Mouse (Mus musculus) neural tube, embryonic 11.5 days (tissue): ENCODE data around the gene Cpne5. TPM values are rescaled to one million over a fixed set of nuclear protein-coding genes. Genes with fewer than 3 reads are reported as not detected.
"Not testable (repeated sequence)": the region's sequence is repeated elsewhere in the genome, so short reads cannot be mapped to it uniquely, and the experiment has no call there.

Experiments
- ATAC-seq: fragments of 200-750 bp; cut with Nextera tagmentation; 2 replicates; pipeline ENCODE4 v1.8.0; 2017; ENCODE audit warnings: moderate number of reproducible peaks, mild to moderate bottlenecking, moderate TSS enrichment, moderate library complexity; ENCODE audit not compliant: insufficient read depth, low FRiP score, low TSS enrichment
- DNase-seq: peaks from one replicate; pipeline ENCODE4 v3.0.0-alpha.2; 2015; ENCODE audit warnings: low spot score
- H3K27ac ChIP-seq: fragments of 300-500 bp; sonication (generic); 2 replicates; pipeline ENCODE4 v1.5.1; 2014; ENCODE audit warnings: low read depth, mild to moderate bottlenecking, low read length
- H3K27me3 ChIP-seq: fragments of 300-500 bp; sonication (generic); 2 replicates; pipeline ENCODE4 v1.6.1; 2014; ENCODE audit warnings: mild to moderate bottlenecking, low read length, mixed read lengths; ENCODE audit not compliant: control insufficient read depth, insufficient read depth
- H3K36me3 ChIP-seq: fragments of 300-500 bp; sonication (generic); 2 replicates; pipeline ENCODE4 v1.6.1; 2014; ENCODE audit warnings: mild to moderate bottlenecking, low read length, moderate library complexity, mixed read lengths; ENCODE audit not compliant: control insufficient read depth, insufficient read depth
- H3K4me1 ChIP-seq: fragments of 300-500 bp; sonication (generic); 2 replicates; pipeline ENCODE4 v1.6.1; 2014; ENCODE audit warnings: low read length, mixed read lengths; ENCODE audit not compliant: control insufficient read depth, insufficient read depth
- H3K4me2 ChIP-seq: fragments of 300-500 bp; sonication (generic); 2 replicates; pipeline ENCODE4 v1.6.1; 2014; ENCODE audit warnings: low read depth, mild to moderate bottlenecking, moderate library complexity
- H3K4me3 ChIP-seq: fragments of 300-500 bp; sonication (generic); 2 replicates; pipeline ENCODE4 v1.5.1; 2014; ENCODE audit warnings: low read depth, low read length
- H3K9ac ChIP-seq: fragments of 300-500 bp; sonication (generic); 2 replicates; pipeline ENCODE4 v1.6.1; 2014; ENCODE audit warnings: mild to moderate bottlenecking, low read length
- H3K9me3 ChIP-seq: fragments of 300-500 bp; sonication (generic); 2 replicates; pipeline ENCODE4 v1.6.1; 2016; ENCODE audit warnings: low read length; ENCODE audit not compliant: control insufficient read depth
- WGBS: fragments of 180-500 bp; shearing (Covaris S2); extraction: QIAGEN DNeasy Blood & Tissue Kit; methylation state at CpG from one replicate; pipeline ENCODE4 v1.1.7; 2014; 5-methylcytosine and 5-hydroxymethylcytosine counted together
- polyA plus RNA-seq: library from polyadenylated mRNA; unstranded; fragments of >200 nt; fragmentation: Nextera tagmentation; extraction: Ambion mirVana; gene quantifications from 2 replicates; pipeline ENCODE4 v1.2.1, GENCODE M21; 2014

Gene Cpne5
- polyA plus RNA-seq, 1 experiment from 2014 or later = 3.3 TPM

- WGBS = 91% methylated on average over 15 of the region's 15 CpGs
- Histone ChIP-seq H3K4me2 (no peak overlapping the region), H3K36me3 (peaks cover 9% of the 10 kb centered on the region), H3K9ac (no peak overlapping the region), H3K4me3 (no peak overlapping the region), H3K27me3 (no peaks in the 10 kb centered on the region), H3K27ac (no peak overlapping the region), H3K4me1 (no peaks in the 10 kb centered on the region), H3K9me3 (no peaks in the 10 kb centered on the region)
- DNase-seq = no peak
- no peak for ATAC-seq
Measured at GRCm38 (mm10) chr17:29251608-29252390, 13.8 kb upstream of the Cpne5 start.

DNA sequence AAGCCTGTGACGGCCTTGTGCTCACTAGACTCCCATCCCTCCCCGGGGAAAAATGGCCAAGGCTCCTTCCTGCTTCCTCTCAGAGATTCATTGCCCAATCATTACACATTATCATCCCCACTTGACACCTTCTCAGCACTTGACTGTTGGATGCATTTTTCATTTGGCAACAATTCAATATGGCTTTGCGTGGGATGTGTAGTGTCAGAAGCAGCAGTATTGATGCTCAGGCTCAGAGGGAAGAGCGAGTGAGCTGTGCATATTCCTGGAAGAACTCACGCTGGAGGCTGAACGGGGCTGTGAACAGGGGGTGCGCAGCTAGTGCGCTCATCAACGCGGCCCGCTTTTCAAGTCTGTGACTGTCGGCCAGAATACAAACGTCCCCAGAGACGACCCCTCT lies 13.0 kb upstream of the Cpne5 start:
- not testable (repeated sequence) for H3K27me3 ChIP-seq, ATAC-seq, H3K27ac ChIP-seq, DNase-seq, H3K4me1 ChIP-seq, H3K36me3 ChIP-seq, H3K4me2 ChIP-seq, H3K4me3 ChIP-seq, H3K9me3 ChIP-seq, H3K9ac ChIP-seq
- WGBS = 92% methylated on average over 14 of the region's 14 CpGs

DNA sequence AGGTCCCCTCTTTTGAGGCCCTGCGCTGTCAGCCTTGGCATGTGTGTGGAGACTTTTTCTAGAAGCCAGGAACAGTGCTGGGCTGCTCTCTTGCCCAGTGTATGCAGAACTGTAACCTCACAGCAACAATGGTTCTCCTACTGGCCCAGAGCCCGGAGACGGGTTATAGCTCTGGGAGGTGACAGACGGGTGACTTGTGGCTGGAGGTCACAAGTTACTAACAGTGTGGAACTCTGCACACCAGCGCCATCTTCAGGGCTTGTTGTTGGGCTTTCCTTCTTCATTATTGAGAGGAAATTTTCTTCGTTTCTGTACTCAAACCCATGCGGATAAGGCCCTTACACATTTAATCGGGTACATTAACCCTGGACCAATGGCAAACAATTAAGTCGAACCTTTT lies 11.5 kb upstream of the Cpne5 start:
- Histone ChIP-seq H3K9me3 (no peaks in the 10 kb centered on the region), H3K4me3 (no peak overlapping the region), H3K27ac (no peak overlapping the region), H3K4me1 (peaks cover under 1% of the 10 kb centered on the region; the same call in 1 of the 2 replicates), H3K9ac (no peak overlapping the region), H3K36me3 (peaks cover 5% of the 10 kb centered on the region), H3K27me3 (no peaks in the 10 kb centered on the region), H3K4me2 (no peak overlapping the region)
- WGBS = 59% methylated on average over 9 of the region's 9 CpGs
- no peak for DNase-seq
- ATAC-seq = no peak

- 82% methylated on average over 13 of the region's 13 CpGs for WGBS
- H3K36me3 ChIP-seq = peaks cover 5% of the 10 kb centered on the region; the same call in 1 of the 2 replicates
Measured at GRCm38 (mm10) chr17:29247881-29248280, 9.9 kb upstream of the Cpne5 start.

GRCm38 (mm10) chr17:29246602-29247001 lies 8.6 kb upstream of the Cpne5 start:
- WGBS = 45% methylated on average over 5 of the region's 5 CpGs
- H3K4me1 ChIP-seq = peaks cover 3% of the 10 kb centered on the region; the same call in 1 of the 2 replicates
- no peak overlapping the region for H3K4me3 ChIP-seq
- no peak overlapping the region for H3K27ac ChIP-seq
- no peak overlapping the region for H3K9ac ChIP-seq
- H3K27me3 ChIP-seq = no peaks in the 10 kb centered on the region
- H3K36me3 ChIP-seq = peaks cover 5% of the 10 kb centered on the region; the same call in 1 of the 2 replicates
- DNase-seq (peak; percentile 72), ATAC-seq (no peak)
- no peak overlapping the region for H3K4me2 ChIP-seq
- H3K9me3 ChIP-seq = no peaks in the 10 kb centered on the region

More at GRCm38 (mm10) chr17:29247881-29248280, 9.9 kb upstream of the Cpne5 start:
- peaks cover 3% of the 10 kb centered on the region; the same call in 1 of the 2 replicates for H3K4me1 ChIP-seq
- no peak overlapping the region for H3K4me3 ChIP-seq
- H3K9ac ChIP-seq = no peak overlapping the region
- DNase-seq = no peak
- H3K27me3 ChIP-seq = no peaks in the 10 kb centered on the region
- no peaks in the 10 kb centered on the region for H3K9me3 ChIP-seq
- no peak overlapping the region for H3K4me2 ChIP-seq
- H3K27ac ChIP-seq = no peak overlapping the region
- ATAC-seq = no peak

- Histone ChIP-seq H3K27me3 (no peaks in the 10 kb centered on the region), H3K4me2 (no peak overlapping the region), H3K36me3 (no peaks in the 10 kb centered on the region), H3K9me3 (no peaks in the 10 kb centered on the region), H3K27ac (no peak overlapping the region), H3K4me3 (no peak overlapping the region), H3K4me1 (peaks cover 3% of the 10 kb centered on the region; the same call in 1 of the 2 replicates), H3K9ac (no peak overlapping the region)
- 42% methylated on average over 7 of the region's 7 CpGs for WGBS
- DNase-seq (no peak), ATAC-seq (no peak)
Measured at GRCm38 (mm10) chr17:29245725-29246124, 7.8 kb upstream of the Cpne5 start.

DNA sequence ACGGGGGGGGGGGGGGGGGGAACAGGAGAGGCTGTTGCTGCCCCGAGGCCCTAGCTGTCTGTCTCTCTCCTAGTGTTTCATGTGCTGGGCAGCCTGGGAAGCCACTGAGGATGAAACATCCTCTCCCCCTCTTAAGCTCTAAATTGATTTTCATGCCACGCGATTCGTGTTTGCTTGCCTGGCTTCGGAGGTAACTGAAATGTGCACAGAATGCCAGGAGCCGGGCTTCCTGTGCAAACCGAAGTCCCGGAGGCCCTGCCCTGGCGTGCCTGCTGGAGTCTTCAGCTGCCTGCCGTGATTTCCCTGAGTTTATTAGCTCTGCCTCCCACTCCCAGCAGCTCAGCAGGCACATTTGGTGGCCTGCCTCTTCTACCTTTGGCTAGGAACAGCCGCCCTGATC lies 6.9 kb upstream of the Cpne5 start:
- no peak overlapping the region for H3K4me3 ChIP-seq
- H3K9me3 ChIP-seq = no peaks in the 10 kb centered on the region
- no peak overlapping the region; the same call in 1 of the 2 replicates for H3K4me2 ChIP-seq
- WGBS = 31% methylated on average over 11 of the region's 12 CpGs
- no peaks in the 10 kb centered on the region for H3K36me3 ChIP-seq
- peaks cover 3% of the 10 kb centered on the region; the same call in 1 of the 2 replicates for H3K4me1 ChIP-seq
- no peak overlapping the region for H3K9ac ChIP-seq
- H3K27ac ChIP-seq = no peak overlapping the region
- ATAC-seq (no peak), DNase-seq (no peak)
- H3K27me3 ChIP-seq = no peaks in the 10 kb centered on the region

- 2% methylated on average over 22 of the region's 23 CpGs for WGBS
- H3K27ac ChIP-seq = no peak overlapping the region
- no peaks in the 10 kb centered on the region for H3K9me3 ChIP-seq
- H3K4me1 ChIP-seq = peaks cover 2% of the 10 kb centered on the region; the same call in 1 of the 2 replicates
- DNase-seq (no peak), ATAC-seq (no peak)
- H3K4me3 ChIP-seq = peak overlapping the region; percentile 49
- peak overlapping the region; percentile 95 for H3K4me2 ChIP-seq
- no peaks in the 10 kb centered on the region for H3K36me3 ChIP-seq
- H3K27me3 ChIP-seq = peaks cover 6% of the 10 kb centered on the region; the same call in 1 of the 2 replicates
- H3K9ac ChIP-seq = peak overlapping the region; percentile 50
Measured at GRCm38 (mm10) chr17:29238421-29238945, 516 bp upstream of the Cpne5 start.
